Mouse (Mus musculus): ENCODE measurements around the gene Slc9a3r1. TPM values are rescaled to one million over a fixed set of nuclear protein-coding genes. Genes with fewer than 3 reads are reported as not detected.
A peak's percentile ranks its signal among the peaks of the same experiment; 100 is the strongest.

Gene Slc9a3r1
- total RNA-seq, 1 experiment from 2014 or later = 53.4 TPM

DNA sequence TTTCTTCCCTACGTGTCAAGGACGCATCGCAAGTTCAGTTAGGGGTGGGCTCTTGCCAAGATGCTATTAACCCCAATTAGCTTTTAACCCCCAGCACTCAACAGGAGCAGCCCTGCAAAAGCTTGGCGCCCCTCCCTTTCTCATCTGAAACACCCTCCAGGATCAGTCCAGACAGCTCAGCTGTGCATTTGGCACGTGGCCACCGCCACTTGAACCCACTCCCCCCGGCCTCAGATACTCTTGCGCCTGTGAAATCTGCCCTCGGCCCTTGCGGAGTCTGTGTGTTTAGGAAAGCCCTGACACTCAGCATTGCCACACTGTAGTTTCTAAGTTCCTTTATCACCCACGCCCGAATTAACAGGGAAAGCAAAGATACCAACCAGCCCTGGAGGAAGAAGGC lies 58.9 kb downstream of the Slc9a3r1 start:
- no peak for ATAC-seq (replicated peaks; ENCODE audit: low read depth, poor library complexity, severe bottlenecking)

GRCm38 (mm10) chr11:115222570-115222969 lies 59.4 kb downstream of the Slc9a3r1 start:
- no peak for ATAC-seq (replicated peaks; ENCODE audit: low read depth, poor library complexity, severe bottlenecking)

DNA sequence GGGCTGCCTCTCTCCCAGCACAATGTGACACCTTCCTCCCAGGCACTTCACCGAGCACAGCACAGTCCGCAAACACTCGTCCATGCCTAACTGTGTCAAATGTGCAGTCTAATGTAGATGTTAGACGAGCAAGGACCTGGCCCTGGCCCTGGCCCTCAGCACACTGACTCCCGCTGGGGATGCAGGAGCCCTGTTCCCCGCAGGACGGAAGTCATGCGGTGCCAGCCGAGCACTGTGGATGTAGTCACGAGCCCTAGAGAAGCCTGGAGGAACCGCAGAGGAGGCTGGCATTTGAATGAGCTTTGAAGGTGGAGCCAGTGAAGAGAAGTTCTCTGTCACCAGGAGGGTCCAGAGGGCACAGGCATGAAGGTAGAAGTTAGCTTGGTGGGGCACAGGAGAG lies 60.3 kb downstream of the Slc9a3r1 start:
- peak; percentile 57 for ATAC-seq (replicated peaks; ENCODE audit: low read depth, poor library complexity, severe bottlenecking)

DNA sequence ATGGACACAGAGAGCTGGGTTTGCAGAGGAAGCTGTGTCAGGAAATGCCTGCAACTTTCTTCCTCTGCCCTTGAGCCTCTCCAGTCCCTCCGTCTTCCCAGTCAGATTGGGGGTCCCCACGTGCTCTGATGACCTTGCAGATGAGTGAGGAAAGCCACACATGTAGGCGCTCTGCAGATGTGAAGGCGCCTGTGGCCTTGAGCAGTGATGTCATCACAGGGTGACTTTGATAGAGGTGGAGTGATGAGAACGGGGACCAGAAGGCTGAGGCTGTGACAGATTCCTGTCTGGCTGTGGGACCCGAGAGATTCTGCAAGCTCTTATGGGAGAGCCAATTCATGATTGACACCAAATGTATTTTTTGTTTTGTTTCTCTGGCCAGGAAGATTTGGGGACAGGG lies 60.7 kb downstream of the Slc9a3r1 start:
- 0 out of 2 replicates have a peak, but pooled peaks have one; percentile 8 for ATAC-seq (replicated peaks; ENCODE audit: low read depth, poor library complexity, severe bottlenecking)

DNA sequence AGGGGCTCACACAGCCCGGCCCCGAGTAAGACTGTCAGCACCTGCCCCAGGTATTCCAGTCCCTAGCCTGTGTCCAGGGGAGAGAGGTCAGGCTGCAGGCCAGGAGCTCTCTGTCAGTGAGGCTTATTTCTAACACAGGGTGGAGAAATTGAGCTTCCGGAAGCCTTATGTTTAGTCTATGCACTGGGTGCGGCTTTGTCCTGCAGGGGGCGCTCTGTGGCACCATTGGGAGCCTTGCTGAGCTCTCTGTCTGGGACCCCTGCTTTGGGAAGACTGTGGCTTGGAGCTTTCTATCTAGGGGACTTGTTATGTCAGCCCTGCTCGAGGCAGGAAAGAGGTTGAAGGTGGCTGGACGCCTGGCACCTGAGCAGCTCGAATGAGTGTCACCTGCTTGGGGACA lies 61.7 kb downstream of the Slc9a3r1 start:
- no peak for ATAC-seq (replicated peaks; ENCODE audit: low read depth, poor library complexity, severe bottlenecking)

DNA sequence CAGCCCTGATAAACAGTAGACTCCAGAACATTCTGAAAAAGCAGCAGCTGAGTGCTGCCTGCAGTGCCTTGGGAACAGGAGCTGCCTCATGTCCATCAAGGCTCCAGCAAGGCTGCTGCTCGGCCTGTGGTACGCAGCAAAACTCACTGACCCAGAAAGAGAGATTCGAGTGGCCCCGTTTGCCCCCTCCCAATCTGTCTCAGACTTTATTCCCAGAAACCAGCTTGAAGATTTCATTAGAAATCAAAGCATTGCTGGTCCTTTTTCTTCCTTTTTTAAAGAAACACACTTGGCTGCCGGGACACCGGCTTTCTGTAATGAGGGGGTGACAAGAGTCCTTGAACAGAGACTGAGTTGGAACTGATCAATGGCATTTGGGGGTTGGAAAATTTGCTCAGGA lies 62.2 kb downstream of the Slc9a3r1 start:
- ATAC-seq (replicated peaks; ENCODE audit: low read depth, poor library complexity, severe bottlenecking) = no peak

GRCm38 (mm10) chr11:115226811-115227491 lies 63.8 kb downstream of the Slc9a3r1 start:
- no peak for ATAC-seq (replicated peaks; ENCODE audit: low read depth, poor library complexity, severe bottlenecking)

- no peak for ATAC-seq (replicated peaks; ENCODE audit: low read depth, poor library complexity, severe bottlenecking)
Measured at GRCm38 (mm10) chr11:115227640-115228039, 64.5 kb downstream of the Slc9a3r1 start.

DNA sequence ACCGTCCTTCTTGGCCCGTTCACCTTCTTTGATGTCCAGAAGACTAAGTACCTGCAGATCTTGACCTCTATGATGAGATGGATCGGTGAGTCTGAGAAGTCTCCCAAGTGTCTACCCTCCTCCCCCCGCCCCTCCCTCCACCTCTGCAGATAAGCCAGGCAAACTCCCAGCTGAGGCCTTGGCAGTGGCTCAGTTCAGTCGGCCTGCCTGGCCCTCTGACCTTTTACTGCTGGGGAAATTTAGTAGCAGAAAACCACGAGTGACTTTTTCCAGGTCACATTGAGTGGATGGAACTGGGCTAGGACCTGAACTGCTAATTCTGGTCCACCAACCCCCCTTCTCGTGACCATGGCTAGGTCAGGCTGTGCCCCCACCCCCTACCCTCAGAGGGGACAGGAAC lies 65.3 kb downstream of the Slc9a3r1 start:
- no peak for ATAC-seq (replicated peaks; ENCODE audit: low read depth, poor library complexity, severe bottlenecking)

DNA sequence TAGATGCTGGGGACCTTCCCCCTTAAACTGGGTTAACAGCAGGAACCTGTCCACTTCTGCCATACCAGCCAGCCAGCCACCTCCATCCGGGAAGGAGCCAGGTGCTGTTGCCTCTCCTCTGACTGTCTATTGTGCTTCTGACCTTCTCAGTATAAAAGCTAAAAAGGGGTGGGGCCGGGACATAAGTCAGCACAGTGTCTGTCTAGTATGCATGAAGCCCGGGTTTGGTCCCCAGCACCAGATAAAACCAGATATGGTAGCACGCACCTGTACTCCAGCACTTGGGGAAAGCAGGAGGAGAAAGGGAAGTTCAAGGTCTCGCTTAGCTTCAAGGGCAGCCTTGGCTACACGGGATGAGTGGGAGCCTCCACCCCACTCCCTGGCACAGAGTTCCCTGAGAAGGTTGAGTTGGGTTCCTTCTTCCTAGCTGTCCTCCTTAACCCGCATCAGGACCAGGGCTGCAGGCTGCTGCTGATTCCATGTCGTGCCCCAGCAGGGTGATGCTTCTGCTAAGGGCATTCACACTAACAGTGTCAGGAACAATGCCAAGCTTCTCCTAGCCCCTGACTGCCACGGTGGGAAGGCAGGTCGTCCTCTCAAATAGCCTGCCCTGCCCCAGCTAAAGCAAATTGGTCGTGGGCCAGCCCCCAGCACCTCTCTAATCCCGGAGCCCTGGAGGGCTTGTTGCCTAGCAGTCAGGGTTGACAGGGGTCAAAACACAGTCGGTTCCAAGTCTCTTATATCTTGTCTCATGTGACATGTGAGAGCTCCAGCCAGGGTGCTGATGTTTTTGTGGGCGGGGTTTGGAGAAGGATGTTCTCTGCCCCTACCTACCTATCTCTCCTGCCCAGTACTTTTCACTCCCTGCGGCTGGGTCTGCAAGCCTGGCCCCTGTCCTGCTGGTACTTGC lies 66.1 kb downstream of the Slc9a3r1 start:
- ATAC-seq (replicated peaks; ENCODE audit: low read depth, poor library complexity, severe bottlenecking) = no peak

Other genes starting within 250 kb of the Slc9a3r1 start
- 8.5 and 9.5 TPM in 2 replicates for gene Cd300lb, start 229.0 kb upstream of the Slc9a3r1 start, total RNA-seq (2017)
- 2.7 TPM in 1 of 2 replicates, not detected in the other for gene Cd300c, start 194.2 kb upstream of the Slc9a3r1 start, total RNA-seq (2017)
- gene Cd300ld, start 173.4 kb upstream of the Slc9a3r1 start, total RNA-seq (2017) = 0.55 TPM in 1 of 2 replicates, not detected in the other
- 1.8 TPM in 1 of 2 replicates, not detected in the other for gene Cd300c2, start 161.5 kb upstream of the Slc9a3r1 start, total RNA-seq (2017)
- gene Cd300ld2, start 147.1 kb upstream of the Slc9a3r1 start, total RNA-seq (2017) = not detected in 2 replicates
- gene Cd300ld4, start 136.3 kb upstream of the Slc9a3r1 start, total RNA-seq (2017) = not detected in 2 replicates
- not detected in 2 replicates for gene Cd300ld5, start 125.6 kb upstream of the Slc9a3r1 start, total RNA-seq (2017)
- not detected in 2 replicates for gene Cd300ld3, start 114.9 kb upstream of the Slc9a3r1 start, total RNA-seq (2017)
- not detected in 2 replicates for gene Cd300e, start 101.2 kb upstream of the Slc9a3r1 start, total RNA-seq (2017)
- 50.6 and 61.5 TPM in 2 replicates for gene Rab37, start 71.9 kb upstream of the Slc9a3r1 start, total RNA-seq (2017)
- gene Cd300lf, start 29.3 kb upstream of the Slc9a3r1 start, total RNA-seq (2017) = not detected in 2 replicates
- 2.2 and 3.7 TPM in 2 replicates for gene Tmem104, start 24.1 kb downstream of the Slc9a3r1 start, total RNA-seq (2017)
- 17.2 and 19.7 TPM in 2 replicates for gene Nat9, start 24.5 kb downstream of the Slc9a3r1 start, total RNA-seq (2017)
- gene Grin2c, start 103.9 kb downstream of the Slc9a3r1 start, total RNA-seq (2017) = not detected in 2 replicates
- 21.5 and 29.1 TPM in 2 replicates for gene Fdxr, start 113.7 kb downstream of the Slc9a3r1 start, total RNA-seq (2017)
- 0.73 and 1.6 TPM in 2 replicates for gene Fads6, start 134.3 kb downstream of the Slc9a3r1 start, total RNA-seq (2017)
- not detected in 2 replicates for gene Otop2, start 143.8 kb downstream of the Slc9a3r1 start, total RNA-seq (2017)
- not detected in 2 replicates for gene Ush1g, start 158.7 kb downstream of the Slc9a3r1 start, total RNA-seq (2017)
- not detected in 2 replicates for gene Otop3, start 171.4 kb downstream of the Slc9a3r1 start, total RNA-seq (2017)
- gene Hid1, start 204.4 kb downstream of the Slc9a3r1 start, total RNA-seq (2017) = 1.9 TPM in 1 of 2 replicates, not detected in the other
- gene Cdr2l, start 218.6 kb downstream of the Slc9a3r1 start, total RNA-seq (2017) = 0.18 TPM in 1 of 2 replicates, not detected in the other
- gene Mrpl58, start 240.4 kb downstream of the Slc9a3r1 start, total RNA-seq (2017) = 67.7 and 94.1 TPM in 2 replicates

Measured in common myeloid progenitor, adult 5-6 weeks (primary cell).